Mouse (Mus musculus): Measurements from ENCODE around the gene Taf13. TPM values are rescaled to one million over a fixed set of nuclear protein-coding genes. Genes with fewer than 3 reads are reported as not detected.

The Taf13 gene
- polyA plus RNA-seq, 1 experiment from 2014 or later, result 74.8 TPM

DNA sequence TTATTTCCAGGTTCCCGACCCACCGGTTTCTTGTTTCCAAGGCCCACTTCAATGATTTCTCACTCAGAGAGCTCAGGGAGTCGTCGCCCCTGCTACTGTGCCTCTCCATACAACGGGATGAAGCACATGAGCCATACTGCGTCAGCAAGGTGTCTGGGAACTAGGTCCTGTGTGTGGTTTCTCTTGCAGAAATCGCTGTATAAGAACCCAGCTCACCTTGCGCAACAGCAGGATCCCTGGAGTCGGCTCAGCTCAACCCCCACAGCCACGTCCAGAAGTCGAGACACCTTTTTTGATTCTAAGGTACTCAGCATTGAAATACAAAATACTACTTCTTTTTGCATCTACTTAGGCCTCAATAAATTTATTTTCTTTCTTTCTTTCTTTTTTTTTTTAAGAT, 29.2 kb upstream of the Taf13 start:
- Histone ChIP-seq H3K36me3 (ENCODE audit: control insufficient read depth, insufficient read depth, low read length) (no peaks in the 10 kb centered on the region), H3K27ac (ENCODE audit: low read depth, low read length) (no peak overlapping the region), H3K27me3 (ENCODE audit: control insufficient read depth, insufficient read depth, low read length) (no peaks in the 10 kb centered on the region), H3K4me3 (ENCODE audit: low read depth, low read length) (no peak overlapping the region), H3K4me2 (ENCODE audit: low read depth) (no peak overlapping the region), H3K9ac (ENCODE audit: low read length) (no peak overlapping the region), H3K4me1 (ENCODE audit: control insufficient read depth, insufficient read depth, low read length) (no peaks in the 10 kb centered on the region), H3K9me3 (ENCODE audit: control insufficient read depth, low read length) (no peaks in the 10 kb centered on the region)
- DNase-seq (ENCODE audit: low spot score) (no peak), ATAC-seq (ENCODE audit: insufficient read depth, low FRiP score, low TSS enrichment) (no peak)
- 84% methylated on average over 11 of the region's 11 CpGs for WGBS

GRCm38 (mm10) chr3:108554111-108554561, 17.4 kb upstream of the Taf13 start:
- Histone ChIP-seq H3K4me2 (ENCODE audit: low read depth) (peak overlapping the region; percentile 53), H3K9ac (ENCODE audit: low read length) (peak overlapping the region; percentile 87), H3K9me3 (ENCODE audit: control insufficient read depth, low read length) (no peaks in the 10 kb centered on the region), H3K4me3 (ENCODE audit: low read depth, low read length) (peak overlapping the region; percentile 79), H3K36me3 (ENCODE audit: control insufficient read depth, insufficient read depth, low read length) (peaks cover 3% of the 10 kb centered on the region; the same call in 1 of the 2 replicates), H3K27ac (ENCODE audit: low read depth, low read length) (peak overlapping the region; percentile 89), H3K4me1 (ENCODE audit: control insufficient read depth, insufficient read depth, low read length) (no peaks in the 10 kb centered on the region), H3K27me3 (ENCODE audit: control insufficient read depth, insufficient read depth, low read length) (no peaks in the 10 kb centered on the region)
- DNase-seq (ENCODE audit: low spot score) (no peak), ATAC-seq (ENCODE audit: insufficient read depth, low FRiP score, low TSS enrichment) (peak; percentile 75)
- under 1% methylated on average over 42 of the region's 42 CpGs for WGBS

DNA sequence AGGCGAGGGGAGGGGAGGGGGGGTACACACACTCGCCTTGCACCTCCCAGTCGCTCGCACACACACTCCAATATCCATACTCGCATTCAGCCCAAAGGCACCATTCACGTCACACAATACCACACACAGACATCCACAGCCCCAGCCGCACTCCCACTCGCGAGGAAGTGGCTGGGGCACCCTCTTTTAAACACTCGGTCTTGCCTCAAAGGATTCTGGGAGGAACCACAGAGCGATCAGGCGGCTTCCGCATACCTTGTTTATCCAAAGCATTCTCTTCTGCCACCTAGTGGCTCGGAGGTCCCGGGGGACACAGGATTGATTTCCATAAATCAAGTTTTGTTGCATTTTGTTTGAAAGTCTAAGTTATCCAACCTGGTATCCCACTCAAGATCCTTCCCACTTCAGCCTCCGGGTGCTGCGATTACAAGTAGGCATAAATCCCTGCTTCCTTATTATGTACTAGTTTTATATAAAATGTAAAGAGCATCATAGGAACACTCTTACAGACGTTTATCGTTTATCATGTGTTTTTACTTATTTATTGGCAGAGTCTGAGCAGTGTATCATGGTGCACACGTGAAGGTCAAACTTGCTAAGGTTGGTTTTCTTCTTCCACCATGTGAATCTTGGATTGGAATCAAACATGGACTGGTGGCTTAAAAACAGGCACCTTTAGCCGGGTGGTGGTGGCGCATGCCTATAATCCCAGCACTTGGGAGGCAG, 16.7 kb upstream of the Taf13 start:
- H3K9ac ChIP-seq (ENCODE audit: low read length), result peak overlapping the region; percentile 87
- H3K4me1 ChIP-seq (ENCODE audit: control insufficient read depth, insufficient read depth, low read length), result no peaks in the 10 kb centered on the region
- no peaks in the 10 kb centered on the region for H3K9me3 ChIP-seq (ENCODE audit: control insufficient read depth, low read length)
- peak overlapping the region; percentile 53 for H3K4me2 ChIP-seq (ENCODE audit: low read depth)
- ATAC-seq (ENCODE audit: insufficient read depth, low FRiP score, low TSS enrichment) (peak; percentile 95), DNase-seq (ENCODE audit: low spot score) (peak; percentile 93)
- H3K27ac ChIP-seq (ENCODE audit: low read depth, low read length), result peak overlapping the region; percentile 89
- H3K27me3 ChIP-seq (ENCODE audit: control insufficient read depth, insufficient read depth, low read length), result no peaks in the 10 kb centered on the region
- WGBS, result 17% methylated on average over 22 of the region's 22 CpGs
- peak overlapping the region; percentile 79 for H3K4me3 ChIP-seq (ENCODE audit: low read depth, low read length)
- H3K36me3 ChIP-seq (ENCODE audit: control insufficient read depth, insufficient read depth, low read length), result peaks cover 3% of the 10 kb centered on the region; the same call in 1 of the 2 replicates

DNA sequence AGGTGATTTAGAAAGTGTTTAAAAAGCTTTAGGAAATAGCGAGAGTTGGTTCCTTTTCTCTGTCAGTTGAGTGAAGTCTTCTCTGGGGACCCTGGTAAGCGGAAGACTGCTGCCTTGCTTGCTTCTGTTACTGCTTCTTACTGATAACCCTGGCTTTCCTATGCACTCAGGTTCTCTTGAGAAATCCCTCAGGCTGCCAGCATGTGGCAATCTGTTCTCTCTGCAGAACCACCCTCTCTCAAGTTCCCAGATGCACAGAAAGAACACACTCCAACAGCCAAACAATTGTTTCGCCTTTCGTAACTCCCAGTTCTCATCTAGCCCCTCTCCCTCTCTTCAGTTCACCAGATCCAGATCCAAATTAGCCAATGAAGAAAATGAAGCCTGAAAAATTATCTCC, 13.6 kb upstream of the Taf13 start:
- Histone ChIP-seq H3K9ac (ENCODE audit: low read length) (no peak overlapping the region), H3K4me3 (ENCODE audit: low read depth, low read length) (no peak overlapping the region), H3K36me3 (ENCODE audit: control insufficient read depth, insufficient read depth, low read length) (peaks cover 3% of the 10 kb centered on the region; the same call in 1 of the 2 replicates), H3K9me3 (ENCODE audit: control insufficient read depth, low read length) (no peaks in the 10 kb centered on the region), H3K4me1 (ENCODE audit: control insufficient read depth, insufficient read depth, low read length) (peaks cover 10% of the 10 kb centered on the region), H3K4me2 (ENCODE audit: low read depth) (no peak overlapping the region), H3K27ac (ENCODE audit: low read depth, low read length) (no peak overlapping the region), H3K27me3 (ENCODE audit: control insufficient read depth, insufficient read depth, low read length) (no peaks in the 10 kb centered on the region)
- DNase-seq (ENCODE audit: low spot score) (no peak), ATAC-seq (ENCODE audit: insufficient read depth, low FRiP score, low TSS enrichment) (no peak)
- 93% methylated on average over 4 of the region's 4 CpGs for WGBS

DNA sequence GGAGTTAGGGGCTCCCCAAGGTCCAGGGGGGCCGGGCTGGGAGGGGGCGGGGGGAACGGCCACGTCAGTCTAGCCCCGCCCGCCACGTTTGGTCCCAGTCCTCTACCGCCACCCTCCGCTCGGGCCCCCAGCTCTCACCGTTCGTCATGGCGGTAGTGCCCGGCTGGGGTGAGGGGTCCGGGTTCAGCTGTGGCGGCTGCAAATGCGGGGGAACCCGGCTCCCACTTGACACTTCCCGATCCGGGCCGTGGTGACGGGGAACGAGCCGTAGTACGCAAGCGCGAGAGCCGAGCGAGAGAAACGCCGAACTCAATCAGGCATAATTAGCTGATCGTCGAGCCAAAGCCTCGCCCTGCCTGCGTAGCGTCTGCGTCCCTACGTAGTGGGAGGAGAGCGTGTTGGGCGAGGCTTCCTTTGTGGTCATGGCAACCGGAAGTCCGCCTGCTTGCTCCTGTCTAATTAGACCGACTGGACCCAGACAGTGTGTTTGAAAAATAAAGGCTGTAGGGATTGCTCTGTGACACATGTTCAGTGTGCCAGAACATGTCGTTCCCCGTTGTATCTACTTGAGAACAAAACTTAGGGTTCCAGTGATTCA, 9.3 kb upstream of the Taf13 start, which contains the start of gene Tmem167b:
Tmem167b (minus strand) TSS at position 334 of the 598 bp plus-strand sequence.
- no peaks in the 10 kb centered on the region for H3K9me3 ChIP-seq (ENCODE audit: control insufficient read depth, low read length)
- H3K4me3 ChIP-seq (ENCODE audit: low read depth, low read length), result peak within 1 kb of the TSS; percentile 76
- peaks cover 3% of the 10 kb centered on the region; the same call in 1 of the 2 replicates for H3K36me3 ChIP-seq (ENCODE audit: control insufficient read depth, insufficient read depth, low read length)
- peak; percentile 97 for DNase-seq (ENCODE audit: low spot score)
- peaks cover 13% of the 10 kb centered on the region for H3K4me1 ChIP-seq (ENCODE audit: control insufficient read depth, insufficient read depth, low read length)
- peak within 1 kb of the TSS; percentile 78 for H3K27ac ChIP-seq (ENCODE audit: low read depth, low read length)
- peak within 1 kb of the TSS; percentile 81 for H3K9ac ChIP-seq (ENCODE audit: low read length)
- WGBS, result under 1% methylated on average over 45 of the region's 45 CpGs
- peak within 1 kb of the TSS; percentile 70 for H3K4me2 ChIP-seq (ENCODE audit: low read depth)
- H3K27me3 ChIP-seq (ENCODE audit: control insufficient read depth, insufficient read depth, low read length), result no peaks in the 10 kb centered on the region
- ATAC-seq (ENCODE audit: insufficient read depth, low FRiP score, low TSS enrichment), result peak; percentile 95

DNA sequence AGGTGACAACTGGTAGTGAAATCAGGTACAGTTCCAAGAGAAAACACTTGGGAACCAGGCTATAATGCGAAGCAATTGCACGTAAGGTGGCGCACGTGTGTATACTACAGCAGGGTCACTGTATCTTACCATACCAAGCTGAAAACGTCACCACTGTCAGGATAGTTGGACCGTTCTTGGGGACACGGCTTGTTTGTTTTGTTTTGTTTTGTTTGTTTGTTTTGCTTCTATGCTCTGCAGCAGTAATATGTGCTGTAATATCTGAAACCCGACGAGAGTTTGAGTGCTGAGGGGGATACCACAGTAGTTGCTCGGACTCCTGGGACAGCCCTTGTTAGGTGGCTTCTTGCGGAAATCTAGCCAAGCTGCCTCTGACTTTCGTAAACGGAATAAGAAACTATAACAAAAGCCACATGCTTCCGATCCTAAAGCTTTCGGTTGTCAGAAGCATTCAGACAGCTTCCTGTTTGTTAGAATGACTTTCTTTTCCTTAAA, 8.7 kb upstream of the Taf13 start:
- Histone ChIP-seq H3K4me2 (ENCODE audit: low read depth) (peak overlapping the region; percentile 70), H3K4me3 (ENCODE audit: low read depth, low read length) (peak overlapping the region; percentile 76), H3K27ac (ENCODE audit: low read depth, low read length) (peak overlapping the region; percentile 78), H3K9ac (ENCODE audit: low read length) (peak overlapping the region; percentile 48; the same call in 1 of the 2 replicates), H3K9me3 (ENCODE audit: control insufficient read depth, low read length) (no peaks in the 10 kb centered on the region), H3K4me1 (ENCODE audit: control insufficient read depth, insufficient read depth, low read length) (peaks cover 13% of the 10 kb centered on the region), H3K36me3 (ENCODE audit: control insufficient read depth, insufficient read depth, low read length) (peaks cover 3% of the 10 kb centered on the region; the same call in 1 of the 2 replicates), H3K27me3 (ENCODE audit: control insufficient read depth, insufficient read depth, low read length) (no peaks in the 10 kb centered on the region)
- 14% methylated on average over 15 of the region's 15 CpGs for WGBS
- peak; percentile 21 for DNase-seq (ENCODE audit: low spot score)
- peak; percentile 66 for ATAC-seq (ENCODE audit: insufficient read depth, low FRiP score, low TSS enrichment)

DNA sequence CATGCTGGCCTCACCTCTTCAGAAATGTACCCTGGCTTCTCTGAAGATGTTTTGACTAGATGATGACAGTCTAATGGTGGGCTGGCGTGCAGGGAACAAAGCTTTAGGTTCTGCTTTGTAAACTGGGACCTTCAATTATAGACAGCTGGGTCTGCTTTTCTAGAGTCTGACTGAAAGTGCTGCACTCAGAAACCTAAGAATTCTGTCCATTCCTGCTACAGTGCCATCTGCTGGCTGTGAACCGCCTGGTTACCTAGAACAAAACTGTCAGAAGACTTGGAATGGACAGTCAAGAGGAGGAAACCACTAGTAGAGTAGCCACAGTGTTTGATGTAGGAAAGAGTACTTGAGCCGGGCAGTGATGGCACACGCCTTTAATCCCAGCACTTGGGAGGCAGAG, 8.2 kb upstream of the Taf13 start:
- peak overlapping the region; percentile 78; the same call in 1 of the 2 replicates for H3K27ac ChIP-seq (ENCODE audit: low read depth, low read length)
- peaks cover 13% of the 10 kb centered on the region for H3K4me1 ChIP-seq (ENCODE audit: control insufficient read depth, insufficient read depth, low read length)
- H3K9ac ChIP-seq (ENCODE audit: low read length), result 0 out of 2 replicates have a peak overlapping the region, but pooled peaks have one; percentile 48
- ATAC-seq (ENCODE audit: insufficient read depth, low FRiP score, low TSS enrichment) (no peak), DNase-seq (ENCODE audit: low spot score) (peak; percentile 85)
- no peak overlapping the region for H3K4me3 ChIP-seq (ENCODE audit: low read depth, low read length)
- peak overlapping the region; percentile 70 for H3K4me2 ChIP-seq (ENCODE audit: low read depth)
- WGBS, result 12% methylated on average over 4 of the region's 4 CpGs
- H3K27me3 ChIP-seq (ENCODE audit: control insufficient read depth, insufficient read depth, low read length), result no peaks in the 10 kb centered on the region
- no peaks in the 10 kb centered on the region for H3K9me3 ChIP-seq (ENCODE audit: control insufficient read depth, low read length)
- peaks cover 3% of the 10 kb centered on the region; the same call in 1 of the 2 replicates for H3K36me3 ChIP-seq (ENCODE audit: control insufficient read depth, insufficient read depth, low read length)

DNA sequence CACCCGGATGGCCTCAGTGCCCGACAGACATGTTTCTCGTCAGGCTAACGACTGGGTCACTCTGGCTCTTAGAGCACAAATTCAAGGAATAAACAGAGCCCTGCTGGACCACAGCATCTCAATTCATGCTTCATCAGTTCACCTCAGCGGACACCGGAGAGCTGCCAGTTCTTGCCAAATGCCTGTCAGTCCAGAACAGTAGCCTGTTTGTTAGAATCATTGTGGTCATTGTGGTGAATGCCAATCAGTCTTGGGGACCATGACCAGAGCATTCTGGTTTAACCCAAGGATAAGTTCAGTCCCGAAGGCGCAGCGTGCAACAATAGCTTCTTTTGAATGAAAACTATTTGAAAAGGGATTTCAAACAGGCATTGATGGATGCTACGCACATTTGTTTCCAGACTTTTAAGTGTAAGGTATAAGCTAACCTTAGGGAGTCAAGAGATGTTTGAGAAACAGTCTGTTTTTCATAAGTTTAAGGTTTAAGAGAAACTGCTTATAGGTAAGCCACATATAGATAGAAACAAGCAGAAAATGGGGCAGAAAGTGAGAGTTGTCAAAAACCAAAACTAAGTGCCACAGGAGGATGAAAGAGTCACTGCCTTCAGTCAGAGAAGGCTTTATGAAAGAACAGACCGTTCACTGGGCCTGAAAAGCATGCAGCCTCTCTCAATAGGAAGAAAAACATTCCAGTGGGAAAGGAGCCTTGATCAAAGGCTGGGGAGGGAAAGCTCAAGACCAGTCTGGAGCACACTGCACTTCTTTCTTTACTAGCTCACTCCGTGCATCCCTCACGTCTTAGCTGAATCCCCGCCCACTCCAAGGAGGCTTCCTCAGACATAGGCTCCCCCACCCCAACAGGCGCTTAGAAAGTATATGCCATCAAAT, 3.3 kb upstream of the Taf13 start:
- H3K36me3 ChIP-seq (ENCODE audit: control insufficient read depth, insufficient read depth, low read length), result no peaks in the 10 kb centered on the region
- no peak overlapping the region for H3K4me2 ChIP-seq (ENCODE audit: low read depth)
- H3K9ac ChIP-seq (ENCODE audit: low read length), result no peak overlapping the region
- ATAC-seq (ENCODE audit: insufficient read depth, low FRiP score, low TSS enrichment) (peak; percentile 61), DNase-seq (ENCODE audit: low spot score) (peak; percentile 64)
- peaks cover 8% of the 10 kb centered on the region for H3K4me1 ChIP-seq (ENCODE audit: control insufficient read depth, insufficient read depth, low read length)
- WGBS, result 31% methylated on average over 15 of the region's 15 CpGs
- no peaks in the 10 kb centered on the region for H3K27me3 ChIP-seq (ENCODE audit: control insufficient read depth, insufficient read depth, low read length)
- H3K27ac ChIP-seq (ENCODE audit: low read depth, low read length), result peak overlapping the region; percentile 86
- no peak overlapping the region for H3K4me3 ChIP-seq (ENCODE audit: low read depth, low read length)
- no peaks in the 10 kb centered on the region for H3K9me3 ChIP-seq (ENCODE audit: control insufficient read depth, low read length)

Data from neural tube, embryonic 11.5 days (tissue).